Mouse (Mus musculus) liver, embryonic 12.5 days (tissue): Measurements from ENCODE around the gene Olfr986. TPM values are rescaled to one million over a fixed set of nuclear protein-coding genes. Genes with fewer than 3 reads are reported as not detected.

ENCODE experiments used
- polyA plus RNA-seq: library from polyadenylated mRNA; unstranded; fragments of >200 nt; fragmentation: Nextera tagmentation; extraction: Ambion mirVana; gene quantifications from 2 replicates; pipeline ENCODE4 v1.2.1, GENCODE M21; 2016

Olfr986 gene
- polyA plus RNA-seq, 1 experiment from 2014 or later, result not detected

Other genes with a start within 250 kb of the Olfr986 start
- not detected in 2 replicates for gene Olfr974, start 243.4 kb upstream of the Olfr986 start, polyA plus RNA-seq
- not detected in 2 replicates for gene Olfr975, start 228.9 kb upstream of the Olfr986 start, polyA plus RNA-seq
- not detected in 2 replicates for gene Olfr976, start 219.8 kb upstream of the Olfr986 start, polyA plus RNA-seq
- gene Olfr978, start 188.8 kb upstream of the Olfr986 start, polyA plus RNA-seq, result not detected in 2 replicates
- gene Olfr979, start 177.5 kb upstream of the Olfr986 start, polyA plus RNA-seq, result not detected in 2 replicates
- not detected in 2 replicates for gene Olfr980, start 171.3 kb upstream of the Olfr986 start, polyA plus RNA-seq
- not detected in 2 replicates for gene Olfr981, start 159.5 kb upstream of the Olfr986 start, polyA plus RNA-seq
- gene Olfr982, start 107.1 kb upstream of the Olfr986 start, polyA plus RNA-seq, result not detected in 2 replicates
- gene Olfr983, start 87.3 kb upstream of the Olfr986 start, polyA plus RNA-seq, result not detected in 2 replicates
- not detected in 2 replicates for gene Olfr984, start 66.7 kb upstream of the Olfr986 start, polyA plus RNA-seq
- not detected in 2 replicates for gene Olfr985, start 50.7 kb upstream of the Olfr986 start, polyA plus RNA-seq
- gene Tmem225, start 32.8 kb upstream of the Olfr986 start, polyA plus RNA-seq, result not detected in 2 replicates
- 2.1 TPM in 2 replicates for gene Zfp202, start 11.4 kb downstream of the Olfr986 start, polyA plus RNA-seq
- 0.12 and 0.55 TPM in 2 replicates for gene Scn3b, start 88.3 kb downstream of the Olfr986 start, polyA plus RNA-seq